Mouse (Mus musculus) retina, embryonic 14.5 days (tissue): ENCODE measurements around the gene Epb41l1.
"Not testable (repeated sequence)": the region's sequence is repeated elsewhere in the genome, so short reads cannot be mapped to it uniquely, and the experiment has no call there.

Experiments
- DNase-seq: peaks from one replicate; pipeline ENCODE4 v3.0.0-alpha.2; 2015; ENCODE audit warnings: low spot score

Gene Epb41l1

DNA sequence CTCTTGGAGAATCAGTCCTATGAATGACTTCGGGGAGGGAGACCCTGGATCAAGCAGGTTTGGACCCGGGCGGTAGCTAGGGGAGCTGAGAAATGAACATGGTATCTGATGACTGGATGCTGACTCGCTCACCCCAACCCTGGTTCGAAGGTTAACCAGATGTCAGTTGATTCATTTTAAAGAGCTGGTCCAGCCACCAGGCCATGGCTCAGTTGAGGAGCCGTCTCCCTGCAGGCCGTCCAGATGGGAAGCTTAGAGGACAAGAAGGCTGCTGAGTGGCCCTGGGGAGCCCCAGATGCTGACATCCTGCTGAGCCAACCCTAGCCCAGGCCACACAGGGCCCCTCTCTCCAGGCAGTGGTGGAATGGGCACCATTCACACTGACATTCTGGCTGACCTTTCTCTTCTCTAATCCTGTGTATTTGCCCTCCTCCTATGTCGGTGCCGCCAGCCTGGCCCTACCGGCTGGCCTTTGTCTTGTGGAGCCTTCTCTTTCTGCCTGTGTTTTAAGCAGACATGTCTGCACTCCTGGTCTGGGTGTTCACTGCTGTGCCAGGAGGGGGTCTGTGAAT lies 67.0 kb downstream of the Epb41l1 start:
- no peak for DNase-seq

DNA sequence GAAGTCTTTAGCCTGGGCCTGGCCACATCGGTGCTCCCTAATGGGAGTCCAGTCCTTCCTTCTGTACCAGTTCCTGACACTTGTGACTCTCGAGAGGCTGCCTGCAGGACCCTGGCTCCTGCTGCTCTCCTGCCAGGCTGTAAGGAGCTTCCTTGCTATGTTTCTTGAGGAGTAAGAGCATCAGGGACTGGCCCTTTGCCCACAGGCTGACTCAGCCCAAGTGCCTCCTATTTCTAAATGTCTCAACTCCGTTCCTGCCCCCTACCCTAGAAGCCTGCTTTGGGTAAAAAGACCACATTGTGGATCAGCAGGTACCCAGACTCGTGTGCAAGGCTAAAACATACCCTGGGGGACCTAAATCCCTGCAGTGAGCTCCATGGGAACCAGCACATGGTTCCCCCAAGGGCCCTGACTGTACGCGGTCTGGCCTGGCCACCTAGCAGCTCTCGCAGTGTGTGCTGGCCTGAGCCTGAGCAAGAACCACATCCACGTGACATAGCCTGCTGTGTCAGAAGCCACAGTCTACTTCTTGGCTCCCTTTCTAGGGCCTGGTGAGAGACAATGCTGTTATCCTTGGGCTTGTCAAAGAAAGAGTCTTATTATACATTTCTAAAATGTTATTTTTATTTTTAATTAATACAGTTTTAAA lies 67.6 kb downstream of the Epb41l1 start:
- DNase-seq: no peak

DNA sequence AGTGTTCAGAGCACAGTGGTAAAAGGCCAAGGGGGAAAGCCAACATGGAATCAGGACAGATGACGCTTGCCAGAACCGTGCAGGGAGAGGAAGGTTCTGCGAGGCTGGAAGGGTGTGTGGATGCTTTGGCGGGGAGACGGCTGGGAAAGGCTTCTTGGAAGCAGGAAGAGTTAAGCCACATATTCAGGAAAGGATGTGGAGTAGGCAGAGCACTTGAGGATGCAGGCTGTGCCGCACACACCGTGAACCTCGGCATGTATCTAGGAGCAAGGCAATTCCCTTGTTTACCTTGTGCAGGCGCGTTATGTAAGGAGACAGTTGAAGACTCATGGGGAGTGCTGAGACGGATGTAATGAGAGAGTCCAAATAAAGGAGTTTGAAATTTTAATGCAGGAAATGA lies 69.5 kb downstream of the Epb41l1 start:
- no peak for DNase-seq

DNA sequence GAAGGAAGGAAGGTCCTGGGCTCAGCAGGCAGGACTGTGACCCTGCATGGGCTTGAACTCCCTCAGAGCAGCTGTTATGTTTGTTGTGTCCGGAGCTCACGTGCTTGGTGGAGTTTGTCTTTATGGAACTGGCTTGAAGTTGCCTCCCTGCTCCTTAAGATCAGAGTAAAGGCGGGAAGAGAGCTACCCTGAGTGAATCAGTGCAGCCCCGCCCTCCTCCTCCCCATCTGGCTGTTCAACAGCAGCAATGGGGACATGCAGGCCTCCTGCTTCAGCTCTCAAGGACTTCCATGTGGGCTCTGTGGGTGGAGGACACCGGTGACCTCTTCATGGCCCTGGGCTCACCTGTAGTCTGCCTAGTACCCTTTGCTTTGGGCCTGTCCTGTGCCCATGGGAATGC lies 71.1 kb downstream of the Epb41l1 start:
- DNase-seq: no peak

DNA sequence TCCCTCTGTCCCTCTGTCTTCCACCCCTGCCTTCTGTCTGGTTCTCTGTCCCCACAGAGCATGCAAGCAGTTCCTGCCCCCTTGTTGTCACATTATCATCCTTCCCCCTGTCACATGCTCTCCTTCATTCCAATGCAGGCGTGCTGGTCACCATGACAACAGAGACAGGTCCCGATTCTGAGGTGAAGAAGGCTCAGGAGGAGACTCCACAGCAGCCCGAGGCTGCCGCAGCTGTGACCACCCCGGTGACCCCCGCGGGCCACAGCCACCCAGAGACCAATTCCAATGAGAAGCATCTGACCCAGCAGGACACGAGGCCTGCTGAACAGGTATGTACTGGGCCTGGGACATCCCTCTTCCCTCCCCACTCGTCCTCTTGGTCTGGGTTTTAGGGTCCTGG lies 73.1 kb downstream of the Epb41l1 start:
- DNase-seq: no peak

DNA sequence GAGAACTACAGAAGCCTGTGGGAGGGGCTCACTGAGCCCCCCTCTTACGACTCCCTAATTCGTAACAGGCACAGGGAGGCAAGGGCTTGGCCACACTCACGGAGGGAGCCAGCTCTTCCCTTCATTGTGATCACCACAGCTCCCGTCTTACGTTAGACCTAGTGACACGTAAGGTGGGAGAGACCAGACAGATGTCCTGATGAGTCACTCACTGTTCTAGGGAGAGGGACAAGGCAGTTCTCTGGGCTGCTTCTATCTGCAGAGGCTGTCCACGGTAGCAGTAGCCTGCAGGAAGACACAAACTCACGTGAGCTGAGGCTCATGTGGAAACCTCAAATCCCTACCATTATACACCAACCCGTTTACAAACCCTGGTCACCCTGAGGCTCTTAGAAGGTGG lies 73.8 kb downstream of the Epb41l1 start:
- DNase-seq: no peak

DNA sequence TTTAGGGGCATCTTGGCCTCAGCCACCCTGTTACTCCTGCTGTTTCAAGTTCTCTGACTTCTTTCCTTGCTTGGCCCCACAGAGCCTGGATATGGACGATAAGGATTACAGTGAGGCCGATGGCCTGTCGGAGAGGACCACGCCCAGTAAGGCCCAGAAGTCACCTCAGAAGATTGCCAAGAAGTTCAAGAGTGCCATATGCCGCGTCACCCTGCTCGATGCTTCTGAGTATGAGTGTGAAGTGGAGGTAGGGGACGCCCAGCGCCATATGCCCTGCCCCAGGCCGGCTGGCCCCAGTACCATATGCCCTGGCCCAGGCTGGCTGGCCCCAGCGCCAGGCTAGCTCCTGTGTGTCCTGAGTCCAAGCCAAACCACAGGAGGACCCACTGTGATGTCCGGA lies 74.2 kb downstream of the Epb41l1 start:
- no peak for DNase-seq

DNA sequence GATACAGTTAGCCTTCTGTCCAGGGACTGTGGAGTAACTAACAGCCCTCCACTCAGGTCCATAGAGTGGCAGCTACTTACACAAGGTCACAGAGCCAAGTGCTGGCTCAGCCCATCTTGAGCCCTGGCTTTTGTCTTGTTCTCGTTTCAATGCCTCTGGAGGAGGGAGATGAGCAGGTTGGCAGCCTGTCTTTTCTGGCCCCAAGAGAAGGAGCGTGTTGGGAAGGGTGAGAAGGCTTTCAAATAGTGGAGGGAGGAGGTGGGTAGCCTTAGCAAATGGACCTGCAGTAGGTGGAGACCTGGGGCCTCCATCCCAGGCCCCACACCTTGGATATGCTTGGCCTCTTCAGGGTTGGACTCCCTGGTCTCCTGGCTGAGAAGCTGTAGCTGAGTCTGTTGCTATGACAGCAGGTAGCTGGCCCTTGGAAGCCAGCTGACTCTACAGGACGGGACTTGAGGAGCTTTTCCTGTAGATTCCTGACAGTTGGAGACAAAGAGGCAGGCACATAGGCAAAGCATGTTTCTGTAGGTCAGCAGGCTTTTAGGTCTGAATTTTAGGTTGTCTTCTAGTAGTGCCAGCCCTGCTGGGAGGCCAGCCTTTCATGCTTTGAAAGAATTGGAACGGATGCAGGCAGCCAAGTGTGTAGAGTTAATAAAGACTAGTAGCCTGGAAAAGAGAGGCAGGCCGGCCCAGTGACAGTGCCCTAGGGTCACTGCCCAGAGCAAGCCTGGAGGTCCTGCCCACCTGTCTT lies 76.3 kb downstream of the Epb41l1 start:
- peak; percentile 39 for DNase-seq

DNA sequence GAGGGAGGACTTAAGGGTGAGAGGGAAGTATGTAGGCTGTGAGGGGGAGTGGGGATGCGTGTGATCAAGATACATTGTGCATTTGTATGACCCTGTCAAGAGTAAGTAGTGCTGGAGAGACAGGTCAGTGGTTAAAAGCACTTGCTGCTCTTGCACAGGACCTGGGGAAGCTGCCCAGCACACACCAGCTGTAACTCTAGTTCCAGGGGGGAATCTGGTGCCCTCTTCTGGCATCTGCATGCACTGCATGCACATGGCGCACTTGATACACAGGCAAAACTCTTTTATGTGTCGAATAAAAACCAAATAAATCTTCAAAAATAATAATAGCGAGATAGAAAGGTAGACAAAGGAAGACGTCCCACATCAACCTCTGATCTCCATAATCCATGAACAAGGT lies 77.2 kb downstream of the Epb41l1 start:
- DNase-seq: peak; percentile 79

DNA sequence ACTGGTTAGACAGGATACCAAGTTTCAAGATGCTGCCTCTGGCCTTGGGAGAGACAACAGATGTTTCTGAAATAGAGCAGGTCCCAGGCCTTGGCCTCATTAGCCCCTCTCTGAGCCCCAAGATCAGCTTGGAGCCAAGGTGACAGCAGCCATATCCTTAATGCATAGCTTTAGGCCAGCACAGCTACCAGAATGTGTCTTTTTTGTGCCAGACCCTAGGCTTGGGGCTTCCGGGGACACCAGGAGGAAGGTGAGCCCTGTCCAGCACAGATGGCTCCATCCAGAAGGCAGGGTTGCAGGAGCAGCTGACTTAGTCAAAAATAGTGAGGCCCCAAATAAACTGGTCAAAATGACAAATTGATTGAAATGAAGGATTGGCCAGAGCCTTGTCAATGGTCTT lies 80.3 kb downstream of the Epb41l1 start:
- DNase-seq: no peak

DNA sequence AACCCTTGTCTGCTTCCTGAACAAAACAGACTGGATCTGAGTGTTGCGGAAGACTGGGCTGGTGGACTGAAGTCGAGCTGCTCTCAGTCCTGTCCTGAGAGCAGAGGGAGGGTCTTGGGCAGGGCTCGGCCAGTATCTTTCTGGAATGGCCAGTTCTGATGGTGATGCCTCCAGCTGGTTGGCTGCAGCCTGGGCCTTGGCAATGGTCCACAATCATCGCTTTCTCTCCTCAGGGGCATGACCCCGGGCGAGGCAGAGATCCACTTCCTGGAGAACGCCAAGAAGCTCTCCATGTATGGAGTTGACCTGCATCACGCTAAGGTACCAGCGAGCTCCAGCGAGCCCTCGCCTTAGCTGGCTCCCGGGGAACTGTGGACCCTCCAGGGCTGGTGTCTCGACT lies 84.8 kb downstream of the Epb41l1 start:
- DNase-seq: no peak

DNA sequence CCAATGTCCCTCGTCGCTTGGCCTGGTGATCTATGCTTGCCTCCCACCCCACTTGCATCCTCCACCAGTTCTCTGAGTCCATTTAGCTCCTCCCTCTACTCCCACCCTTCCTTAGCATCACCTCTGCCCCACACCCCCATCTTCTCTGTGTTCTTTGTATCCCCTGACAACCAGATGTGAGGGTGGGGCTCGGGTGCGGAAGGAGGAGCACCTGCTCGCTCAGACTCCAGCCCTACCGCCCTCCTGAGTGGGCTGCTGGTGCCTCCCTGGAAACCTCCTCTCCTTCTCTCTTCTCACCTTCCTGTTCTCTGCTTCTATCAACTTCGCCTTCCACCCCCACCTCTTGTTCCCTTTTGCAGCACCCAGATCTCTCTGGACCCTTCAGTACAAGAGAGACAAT lies 91.3 kb downstream of the Epb41l1 start:
- DNase-seq: no peak

DNA sequence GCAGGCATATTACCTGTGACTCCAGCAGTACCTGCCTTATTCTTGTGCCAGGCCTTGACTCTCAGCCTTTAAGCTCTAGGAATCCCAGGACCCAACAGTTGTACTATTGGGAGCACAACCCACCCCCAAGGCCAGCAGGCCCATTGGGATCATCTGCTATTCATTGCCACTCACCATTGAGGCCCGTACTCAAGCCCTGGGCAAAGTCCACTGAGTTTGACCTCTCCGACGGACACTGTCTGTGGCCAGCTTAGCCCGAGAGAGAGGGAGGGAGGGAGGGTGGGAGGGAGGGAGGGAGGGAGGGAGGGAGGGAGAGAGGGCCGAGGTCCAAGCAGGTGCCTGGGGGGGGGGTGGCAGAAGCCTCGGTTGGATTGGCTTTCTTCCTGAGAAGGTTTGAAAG lies 91.9 kb downstream of the Epb41l1 start:
- DNase-seq: no peak

DNA sequence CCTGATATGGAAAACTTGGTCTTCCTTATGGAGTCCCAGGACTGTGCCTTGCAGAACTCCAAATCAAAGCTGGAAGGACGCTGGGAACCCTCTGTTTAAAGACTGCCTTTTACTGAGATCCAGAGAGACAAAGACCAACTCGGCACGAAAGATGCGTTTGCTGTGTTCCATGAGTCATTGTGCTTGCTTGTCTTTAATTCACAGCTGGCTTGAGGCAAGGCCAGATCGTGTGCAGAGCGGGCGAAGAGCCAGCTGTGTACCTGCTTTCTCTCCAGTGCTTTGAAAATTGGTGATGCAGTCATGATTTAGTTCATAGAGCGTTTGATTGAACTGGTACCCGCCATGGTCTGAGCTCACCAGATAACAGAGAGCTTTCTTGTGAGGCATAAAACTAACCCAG lies 94.4 kb downstream of the Epb41l1 start:
- no peak for DNase-seq

DNA sequence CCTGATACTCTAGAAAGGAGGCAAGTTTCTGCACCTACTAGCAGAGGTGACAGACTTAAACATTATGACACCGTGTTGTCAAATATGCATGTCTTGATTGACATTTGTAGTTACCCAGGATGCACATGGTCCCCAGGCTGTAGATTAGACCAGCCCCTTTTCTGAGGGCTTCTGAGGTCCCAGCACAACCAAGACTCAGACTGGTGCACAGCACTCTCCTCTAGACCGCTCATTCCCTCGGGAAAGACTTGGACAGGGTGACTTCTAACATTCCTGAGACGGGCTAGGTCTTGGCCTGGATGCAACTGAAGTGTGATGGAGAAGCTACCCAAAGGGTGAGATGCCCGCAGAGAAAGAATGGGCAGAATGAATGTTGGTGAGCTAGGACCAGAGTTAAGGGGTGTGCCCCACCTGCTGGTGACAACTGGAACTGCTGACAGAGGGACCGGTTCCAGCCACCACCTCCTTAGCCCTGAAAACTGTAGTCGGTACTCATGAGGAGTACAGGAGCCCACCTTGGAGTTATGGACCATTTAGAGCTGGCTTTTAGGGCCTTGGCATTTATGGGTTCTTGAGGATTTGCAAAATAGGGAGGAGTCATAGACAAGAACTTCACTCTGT lies 95.0 kb downstream of the Epb41l1 start:
- peak; percentile 88 for DNase-seq

DNA sequence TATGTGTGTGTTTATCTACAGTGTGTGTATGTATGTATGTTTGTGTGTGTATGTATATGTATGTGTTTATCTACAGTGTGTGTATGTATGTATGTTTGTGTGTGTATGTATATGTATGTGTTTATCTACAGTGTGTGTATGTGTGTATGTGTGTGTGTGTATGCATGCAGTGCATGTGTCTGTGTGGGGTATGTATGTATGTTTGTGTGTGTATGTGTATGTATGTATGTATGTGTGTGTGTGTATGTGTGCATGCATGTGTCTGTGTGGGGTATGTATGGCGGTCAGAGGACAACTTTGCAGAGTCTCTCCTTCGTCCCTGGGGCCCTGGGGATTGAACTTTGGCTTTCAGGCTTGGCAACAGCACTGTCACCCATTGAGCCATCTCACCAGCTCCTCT lies 96.0 kb downstream of the Epb41l1 start:
- not testable (repeated sequence) for DNase-seq

DNA sequence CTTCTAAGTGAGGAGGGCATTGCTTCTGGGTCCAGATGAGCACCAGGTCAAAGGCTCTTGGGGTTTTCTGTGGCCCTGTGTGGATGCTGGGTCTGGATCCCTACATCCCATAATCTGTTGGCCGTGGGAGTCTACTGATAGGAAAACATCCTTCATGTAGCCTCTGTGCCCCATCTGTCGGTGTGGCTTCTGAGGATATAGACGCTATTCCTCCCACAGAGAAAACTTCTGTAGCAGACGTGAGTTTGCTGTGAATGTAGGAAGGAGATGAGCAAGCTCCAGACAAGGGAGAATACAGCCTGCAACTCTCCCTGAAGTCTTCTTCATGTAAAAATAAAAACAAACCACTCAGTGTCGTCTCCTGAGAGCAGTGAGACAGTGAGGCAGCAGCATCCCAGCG lies 97.6 kb downstream of the Epb41l1 start:
- DNase-seq: no peak

DNA sequence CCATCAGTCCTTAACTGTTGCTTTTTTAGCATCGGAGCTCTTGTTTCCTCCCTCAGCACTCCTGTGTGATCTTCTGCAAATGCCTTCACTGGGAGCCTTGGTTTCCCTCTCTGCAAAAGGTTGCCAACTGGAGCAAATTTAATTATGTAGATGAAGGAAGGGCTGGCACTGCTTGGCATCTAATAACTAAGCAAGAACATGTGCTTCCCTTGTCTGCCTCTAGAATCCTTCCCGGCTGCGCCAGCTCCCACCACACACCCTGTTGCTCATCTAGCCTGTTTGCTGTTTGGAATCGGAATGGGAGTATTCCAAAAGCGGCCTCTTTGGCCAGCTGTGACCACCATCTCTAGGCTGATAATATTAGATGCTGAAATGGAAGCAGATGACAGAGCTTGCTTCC lies 98.9 kb downstream of the Epb41l1 start:
- no peak for DNase-seq

DNA sequence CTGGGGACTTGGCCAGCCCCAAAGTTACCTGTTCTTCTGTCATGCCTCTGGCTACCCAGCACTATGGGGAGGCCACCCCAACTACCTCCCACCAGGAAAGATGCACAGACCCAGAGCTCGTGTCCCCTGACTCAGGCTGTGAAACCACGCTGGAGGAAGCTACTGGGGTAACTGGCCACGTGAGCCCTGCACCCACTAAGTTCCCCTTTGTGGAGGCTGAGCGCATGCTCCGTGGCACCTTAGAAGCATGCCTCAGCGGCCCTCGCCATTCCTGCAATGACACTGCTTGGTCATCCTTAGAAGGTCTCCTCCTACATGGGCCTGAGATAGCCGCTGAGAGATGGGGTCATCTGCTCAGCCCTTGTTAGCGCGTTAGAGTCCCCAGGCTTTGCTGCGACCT lies 102.3 kb downstream of the Epb41l1 start:
- no peak for DNase-seq

DNA sequence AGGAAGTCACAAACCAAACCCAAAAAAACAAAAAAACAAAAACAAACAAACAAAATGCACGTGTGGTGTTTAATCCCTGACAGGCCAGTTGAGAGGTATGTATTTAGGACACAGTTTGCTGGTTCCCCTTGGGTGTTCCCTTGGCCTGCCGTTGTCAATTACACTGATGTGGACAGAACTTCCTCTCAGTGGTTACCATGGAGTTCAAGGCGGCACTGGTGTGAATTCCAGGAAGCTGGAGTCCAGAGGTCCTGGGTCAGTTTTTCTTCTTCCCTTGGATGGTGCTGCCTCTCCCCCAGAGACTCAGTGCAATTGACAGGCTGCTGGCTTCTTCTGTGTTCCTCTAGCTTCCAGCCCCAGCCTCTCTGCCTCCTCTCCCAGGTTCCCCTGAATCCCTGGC lies 103.4 kb downstream of the Epb41l1 start:
- peak; percentile 21 for DNase-seq

DNA sequence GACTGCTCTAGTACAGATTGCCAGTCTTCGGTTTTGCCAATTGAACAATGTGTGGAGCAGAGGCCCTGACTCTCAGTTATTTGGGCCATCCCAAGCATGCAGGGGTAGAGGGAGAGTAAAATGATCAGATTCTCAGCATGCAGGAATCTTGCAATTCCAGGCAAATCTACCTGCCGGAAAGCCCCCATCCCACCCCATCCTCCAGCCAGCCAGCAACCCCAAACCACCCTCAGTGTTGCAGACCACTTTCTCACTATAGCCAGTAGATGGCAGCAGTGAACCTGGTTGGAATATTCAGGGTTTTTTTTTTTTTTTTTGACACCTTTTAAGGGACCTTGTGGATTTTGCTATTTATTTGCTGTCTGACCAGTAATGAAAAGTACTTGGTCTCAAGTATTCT lies 109.0 kb downstream of the Epb41l1 start:
- DNase-seq: peak; percentile 81

DNA sequence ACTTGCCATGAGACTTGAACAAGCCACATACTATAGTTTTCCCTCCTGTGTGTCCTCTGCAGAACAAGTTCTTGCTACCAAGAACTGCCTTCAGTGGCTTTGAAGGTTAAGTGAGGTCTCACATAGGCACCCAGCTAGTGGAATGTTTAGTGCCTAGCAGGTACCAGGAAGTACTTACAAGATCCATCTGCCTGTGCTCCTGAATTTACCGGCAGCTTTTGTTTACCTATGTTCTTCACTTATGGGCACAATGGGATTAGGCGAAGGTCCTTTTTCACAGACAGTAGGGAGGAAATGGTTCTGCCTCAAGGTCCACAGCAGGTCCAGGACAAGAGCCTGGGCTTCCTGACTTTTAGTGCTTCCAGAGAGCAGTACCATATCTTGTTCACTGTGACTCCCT lies 112.5 kb downstream of the Epb41l1 start:
- no peak for DNase-seq
